Mouse (Mus musculus) adrenal gland, postnatal 36 days (tissue): ENCODE data around the gene Mef2a. TPM values are rescaled to one million over a fixed set of nuclear protein-coding genes. Genes with fewer than 3 reads are reported as not detected.

Experiments
- DNase-seq, 2 experiments: peaks; one replicate each; pipeline ENCODE4 v3.0.0; 2021; ENCODE audit warnings: mixed read lengths in 1 of 2
- long read RNA-seq, 2 experiments: library from polyadenylated mRNA; stranded (forward); transcript quantifications; one replicate each; pipeline ENCODE4 v2.0.0; 2021; ENCODE audit warnings: borderline sequencing depth in 2 of 2
- total RNA-seq, 2 experiments: library from RNA; stranded (reverse); gene quantifications; 2 replicates each; pipeline ENCODE4 v1.2.3; 2021

Mef2a gene
- total RNA-seq = 10 to 100 TPM; 52.6 to 57.7 TPM
- long read RNA-seq, experiment 1, full-length matches to known transcripts = 1 of 3 reads
- long read RNA-seq, experiment 1, partial matches to known transcripts = 0 of 3 reads
- long read RNA-seq, experiment 1, other reads (novel, unspliced or antisense) = 2 of 3 reads
- long read RNA-seq, experiment 2, full-length matches to known transcripts = 3 of 4 reads
- long read RNA-seq, experiment 2, partial matches to known transcripts = 1 of 4 reads
- long read RNA-seq, experiment 2, other reads (novel, unspliced or antisense) = 0 of 4 reads

- DNase-seq = peak; percentile 98
Measured at GRCm38 (mm10) chr7:67372729-67373583, at the start of gene Mef2a. Gene Mef2a (minus strand): TSS chr7:67372858.

GRCm38 (mm10) chr7:67421476-67422186, 49.0 kb upstream of the Mef2a start:
- DNase-seq = peak; percentile 32 to 56

- DNase-seq = no peak
Measured at GRCm38 (mm10) chr7:67421088-67421475, 48.4 kb upstream of the Mef2a start.

GRCm38 (mm10) chr7:67419591-67420314, 47.1 kb upstream of the Mef2a start:
- DNase-seq = no peak

- DNase-seq = no peak
Measured at GRCm38 (mm10) chr7:67418122-67418521, 45.5 kb upstream of the Mef2a start.

GRCm38 (mm10) chr7:67414766-67415165, 42.1 kb upstream of the Mef2a start:
- no peak for DNase-seq

GRCm38 (mm10) chr7:67412686-67413085, 40.0 kb upstream of the Mef2a start:
- DNase-seq = no peak

- no peak for DNase-seq
Measured at GRCm38 (mm10) chr7:67407019-67407418, 34.4 kb upstream of the Mef2a start.

GRCm38 (mm10) chr7:67404176-67404575, 31.5 kb upstream of the Mef2a start:
- DNase-seq = no peak

- DNase-seq = no peak
Measured at GRCm38 (mm10) chr7:67402353-67402752, 29.7 kb upstream of the Mef2a start.

GRCm38 (mm10) chr7:67401379-67401778, 28.7 kb upstream of the Mef2a start:
- no peak for DNase-seq

GRCm38 (mm10) chr7:67390760-67391159, 18.1 kb upstream of the Mef2a start:
- no peak for DNase-seq

- DNase-seq = no peak
Measured at GRCm38 (mm10) chr7:67390095-67390494, 17.4 kb upstream of the Mef2a start.

GRCm38 (mm10) chr7:67384942-67385872, 12.5 kb upstream of the Mef2a start:
- DNase-seq = peak; percentile 82 to 83

GRCm38 (mm10) chr7:67380174-67381129, 7.8 kb upstream of the Mef2a start:
- DNase-seq = no peak

GRCm38 (mm10) chr7:67376796-67377195, 4.1 kb upstream of the Mef2a start:
- no peak for DNase-seq

- DNase-seq = peak; percentile 12 to 33
Measured at GRCm38 (mm10) chr7:67373975-67374374, 1.3 kb upstream of the Mef2a start.

- no peak for DNase-seq
Measured at GRCm38 (mm10) chr7:67373584-67373960, 914 bp upstream of the Mef2a start.

- DNase-seq = peak; percentile 45 to 63
Measured at GRCm38 (mm10) chr7:67371891-67372672, 576 bp downstream of the Mef2a start.
